Comparison of ENCODE assay signal across 8 mouse cellular contexts in the genomic region with DNA sequence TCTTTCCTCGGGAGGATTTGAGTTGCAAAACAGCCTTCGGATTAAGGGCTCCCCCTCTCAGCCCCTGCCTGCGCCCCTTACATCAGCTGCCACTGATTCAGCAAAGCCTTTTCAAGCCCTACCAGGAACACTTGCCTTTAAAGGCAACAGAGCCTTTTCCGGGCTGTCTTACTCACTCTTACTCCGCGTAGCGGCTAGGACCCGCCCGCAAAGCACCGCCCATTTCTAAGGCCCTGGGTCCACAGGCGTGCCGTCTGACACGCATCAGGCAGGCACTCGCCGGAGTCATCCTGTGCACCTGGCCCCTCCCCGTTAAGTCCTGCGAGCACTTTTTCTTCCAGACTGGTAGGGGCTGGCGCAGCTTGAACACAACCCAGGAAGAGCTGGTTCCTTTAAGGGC. TPM values are rescaled to one million over a fixed set of nuclear protein-coding genes. Genes with fewer than 3 reads are reported as not detected.
DNase-seq lines count a peak whose midpoint lies in the region; ATAC-seq and TF ChIP-seq lines count a peak whose summit lies in the region.

No protein-coding gene starts in this region.

- DNase-seq in G1E (ENCODE audit: low spot score), result peak; percentile 73
- peak; percentile 80 for DNase-seq in brain, embryonic 14.5 days (ENCODE audit: low read depth)
- peak; percentile 67 for DNase-seq in forebrain, postnatal 0 days
- peak; percentile 69 to 77 for DNase-seq in left cerebral cortex, postnatal 25 days (ENCODE audit: low spot score in 2 of 2)
- DNase-seq in mesoderm, embryonic 11.5 days (ENCODE audit: low read depth, low spot score), result peak; percentile 74
- DNase-seq in right cerebral cortex, postnatal 4 days, result peak; percentile 42
- peak; percentile 61 to 77 for DNase-seq in urinary bladder, postnatal 4 days (ENCODE audit: low spot score in 2 of 2)

- no peak for TF ChIP-seq CTCF in G1E (IDR thresholded peaks at IDR 0.05; ENCODE audit: low read depth, low read length)
- no peak for TF ChIP-seq CTCF in brain, embryonic 14.5 days (IDR thresholded peaks at IDR 0.05; ENCODE audit: borderline replicate concordance, extremely low read depth, insufficient read depth, insufficient read length)
- no peak for TF ChIP-seq CTCF in forebrain, postnatal 0 days (IDR thresholded peaks at IDR 0.05; ENCODE audit: low read depth)

- no peaks in the 10 kb centered on the region for H3K9me3 ChIP-seq in G1E (replicated peaks)
- H3K9me3 ChIP-seq in forebrain, postnatal 0 days (ENCODE audit: low read length), result no peaks in the 10 kb centered on the region
- no peaks in the 10 kb centered on the region for H3K9me3 ChIP-seq in hindbrain, embryonic 12.5 days (replicated peaks)

- peak overlapping the region; percentile 50 for H3K9ac ChIP-seq in forebrain, postnatal 0 days
- peak overlapping the region; percentile 48 for H3K9ac ChIP-seq in hindbrain, embryonic 12.5 days

- H3K4me2 ChIP-seq in forebrain, postnatal 0 days (ENCODE audit: low read depth), result peak overlapping the region; percentile 56
- H3K4me2 ChIP-seq in hindbrain, embryonic 12.5 days (replicated peaks), result peak overlapping the region; percentile 54

- H3K27me3 ChIP-seq in G1E (ENCODE audit: insufficient read depth, low read length), result no peaks in the 10 kb centered on the region
- no peaks in the 10 kb centered on the region for H3K27me3 ChIP-seq in forebrain, postnatal 0 days (ENCODE audit: insufficient read depth, low read length)
- no peaks in the 10 kb centered on the region for H3K27me3 ChIP-seq in hindbrain, embryonic 12.5 days

- peaks cover 74% of the 10 kb centered on the region for H3K4me1 ChIP-seq in G1E (ENCODE audit: insufficient read depth, low read depth, low read length)
- peaks cover 14% of the 10 kb centered on the region; the same call in 1 of the 2 replicates for H3K4me1 ChIP-seq in forebrain, postnatal 0 days (ENCODE audit: insufficient read depth)
- H3K4me1 ChIP-seq in hindbrain, embryonic 12.5 days, result peaks cover 25% of the 10 kb centered on the region

- 2% methylated on average over 18 of the region's 18 CpGs for WGBS in forebrain, postnatal 0 days
- under 1% methylated on average over 18 of the region's 18 CpGs for WGBS in hindbrain, embryonic 12.5 days

- TF ChIP-seq POLR2A in brain, embryonic 14.5 days (IDR thresholded peaks at IDR 0.05; ENCODE audit: borderline replicate concordance, extremely low read depth, insufficient read depth, insufficient read length, poor library complexity, severe bottlenecking), result no peak

- ATAC-seq in G1E (ENCODE audit: extremely low read depth, insufficient number of reproducible peaks, low FRiP score, poor library complexity, severe bottlenecking), result peak; percentile 59
- peak; percentile 28 for ATAC-seq in forebrain, postnatal 0 days
- 0 out of 2 replicates have a peak, but pooled peaks have one; percentile 15 for ATAC-seq in hindbrain, embryonic 12.5 days (ENCODE audit: low FRiP score)

- intact Hi-C loops in left cerebral cortex, postnatal 25 days (cut with DNase I), result loop anchor here (5.0 kb wide), 1 partner anchor 98 kb away; no protein-coding TSS in a partner anchor

- no peak overlapping the region for H3K27ac ChIP-seq in forebrain, postnatal 0 days (ENCODE audit: low read depth, low read length)
- H3K27ac ChIP-seq in hindbrain, embryonic 12.5 days, result peak overlapping the region; percentile 64

- H3K36me3 ChIP-seq in G1E (replicated peaks), result peaks cover 8% of the 10 kb centered on the region
- no peaks in the 10 kb centered on the region for H3K36me3 ChIP-seq in forebrain, postnatal 0 days (ENCODE audit: insufficient read depth)
- H3K36me3 ChIP-seq in hindbrain, embryonic 12.5 days, result no peaks in the 10 kb centered on the region

- H3K4me3 ChIP-seq in G1E (ENCODE audit: low read depth, low read length), result peak overlapping the region; percentile 67
- H3K4me3 ChIP-seq in forebrain, postnatal 0 days (ENCODE audit: low read depth, low read length), result peak overlapping the region; percentile 30
- peak overlapping the region; percentile 32 for H3K4me3 ChIP-seq in hindbrain, embryonic 12.5 days

RNA-seq across cellular contexts. Expression of a gene that starts 2.8 kb away (rescaled TPM):
- total RNA-seq in G1E (2014; fragmentation: Nextera tagmentation), result 142 and 165 TPM in 2 replicates
- 173 and 176 TPM in 2 replicates for total RNA-seq in G1E (2017)
- 68.8 and 85.2 TPM in 2 replicates for polyA plus RNA-seq in G1E (2012)
- 94.7 and 96.9 TPM in 2 replicates for polyA plus RNA-seq in brain, embryonic 14.5 days (2012; rRNA removed)
- 53.6 and 64.8 TPM in 2 replicates for total RNA-seq in forebrain, postnatal 0 days (2014; rRNA removed)
- 41.4 and 43.1 TPM in 2 replicates for polyA plus RNA-seq in forebrain, postnatal 0 days (2015; fragmentation: Nextera tagmentation; extraction: Ambion mirVana)
- polyA plus RNA-seq in hindbrain, embryonic 12.5 days (2016; fragmentation: Nextera tagmentation; extraction: Ambion mirVana), result 103 and 112 TPM in 2 replicates
- total RNA-seq in left cerebral cortex, postnatal 25 days (2021), result 100 to 1,000 TPM in 1 of 2 experiments, 10 to 100 TPM in 1; 95.0 to 111 TPM
